Mouse (Mus musculus) heart, embryonic 15.5 days (tissue): ENCODE measurements around the gene Dnm2. TPM values are rescaled to one million over a fixed set of nuclear protein-coding genes. Genes with fewer than 3 reads are reported as not detected.

Experiments
- ATAC-seq: fragments of 200-750 bp; cut with Nextera tagmentation; replicated peaks from 2 replicates; pipeline ENCODE4 v1.8.0; 2017; ENCODE audit warnings: low read depth, moderate TSS enrichment; ENCODE audit not compliant: insufficient number of reproducible peaks, insufficient read depth, low FRiP score
- H3K27ac ChIP-seq: fragments of 300-500 bp; sonication (generic); 2 replicates; pipeline ENCODE4 v1.5.1; 2015; ENCODE audit warnings: mild to moderate bottlenecking, inconsistent platforms
- H3K27me3 ChIP-seq: fragments of 300-500 bp; sonication (generic); 2 replicates; pipeline ENCODE4 v1.6.1; 2015; ENCODE audit warnings: inconsistent platforms
- H3K36me3 ChIP-seq: fragments of 300-500 bp; sonication (generic); 2 replicates; pipeline ENCODE4 v1.6.1; 2015; ENCODE audit warnings: mild to moderate bottlenecking, inconsistent platforms
- H3K4me1 ChIP-seq: fragments of 300-500 bp; sonication (generic); replicated peaks from 2 replicates; pipeline ENCODE4 v1.6.1; 2015; ENCODE audit warnings: inconsistent platforms
- H3K4me2 ChIP-seq: fragments of 300-500 bp; sonication (generic); 2 replicates; pipeline ENCODE4 v1.6.1; 2015; ENCODE audit warnings: inconsistent platforms, mild to moderate bottlenecking, moderate library complexity
- H3K4me3 ChIP-seq: fragments of 300-500 bp; sonication (generic); 2 replicates; pipeline ENCODE4 v1.5.1; 2015; ENCODE audit warnings: mild to moderate bottlenecking, inconsistent platforms
- H3K9ac ChIP-seq: fragments of 300-500 bp; sonication (generic); 2 replicates; pipeline ENCODE4 v1.6.1; 2015; ENCODE audit warnings: mild to moderate bottlenecking, inconsistent platforms
- H3K9me3 ChIP-seq: fragments of 300-500 bp; sonication (generic); replicated peaks from 2 replicates; pipeline ENCODE4 v1.6.1; 2016; ENCODE audit warnings: inconsistent platforms
- WGBS: fragments of 180-500 bp; shearing (Covaris S2); methylation state at CpG from one replicate; pipeline ENCODE4 v1.1.7; 2015; ENCODE audit warnings: mixed read lengths; 5-methylcytosine and 5-hydroxymethylcytosine counted together
- polyA plus RNA-seq: library from polyadenylated mRNA; unstranded; fragments of >200 nt; fragmentation: Nextera tagmentation; extraction: Ambion mirVana; gene quantifications from 2 replicates; pipeline ENCODE4 v1.2.1, GENCODE M21; 2015

Dnm2 gene
- polyA plus RNA-seq, 1 experiment from 2014 or later = 60.0 TPM

DNA sequence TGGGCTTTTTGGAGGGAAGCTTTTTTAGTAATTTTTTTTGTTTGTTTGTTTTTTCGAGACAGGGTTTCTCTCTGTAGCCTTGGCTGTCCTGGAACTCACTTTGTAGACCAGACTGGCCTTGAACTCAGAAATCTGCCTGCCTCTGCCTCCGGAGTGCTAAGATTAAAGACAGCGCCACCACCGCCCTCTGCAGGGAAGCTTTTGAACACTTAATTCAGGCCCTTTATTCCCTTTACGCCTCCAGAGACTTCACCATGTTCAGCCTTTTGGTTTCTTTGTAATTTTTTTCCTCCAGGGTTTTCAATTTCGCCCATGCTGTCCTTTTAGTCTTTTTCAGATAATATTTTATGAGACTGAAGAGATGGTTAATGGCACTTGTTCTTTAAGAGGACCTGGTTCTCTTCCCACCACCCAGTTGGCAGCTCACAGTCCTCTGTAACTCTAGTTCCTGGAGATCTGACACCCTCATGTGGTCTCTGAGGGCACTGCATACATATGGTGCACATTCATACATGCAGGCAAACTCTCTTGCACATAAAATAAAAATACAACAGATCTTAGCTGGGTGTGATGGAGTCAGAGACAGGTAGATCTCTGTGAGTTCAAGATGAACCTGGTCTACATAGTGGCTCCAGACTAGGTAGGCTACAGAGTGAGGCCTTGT, 20.5 kb downstream of the Dnm2 start:
- no peak overlapping the region for H3K4me2 ChIP-seq
- H3K27me3 ChIP-seq = no peaks in the 10 kb centered on the region
- H3K4me3 ChIP-seq = no peak overlapping the region
- H3K4me1 ChIP-seq = peaks cover 5% of the 10 kb centered on the region; the same call in 1 of the 2 replicates
- ATAC-seq = no peak
- H3K9me3 ChIP-seq = no peaks in the 10 kb centered on the region
- H3K27ac ChIP-seq = no peak overlapping the region
- H3K36me3 ChIP-seq = no peaks in the 10 kb centered on the region; the same call in 1 of the 2 replicates
- no peak overlapping the region for H3K9ac ChIP-seq
- 93% methylated on average over 6 of the region's 6 CpGs for WGBS

DNA sequence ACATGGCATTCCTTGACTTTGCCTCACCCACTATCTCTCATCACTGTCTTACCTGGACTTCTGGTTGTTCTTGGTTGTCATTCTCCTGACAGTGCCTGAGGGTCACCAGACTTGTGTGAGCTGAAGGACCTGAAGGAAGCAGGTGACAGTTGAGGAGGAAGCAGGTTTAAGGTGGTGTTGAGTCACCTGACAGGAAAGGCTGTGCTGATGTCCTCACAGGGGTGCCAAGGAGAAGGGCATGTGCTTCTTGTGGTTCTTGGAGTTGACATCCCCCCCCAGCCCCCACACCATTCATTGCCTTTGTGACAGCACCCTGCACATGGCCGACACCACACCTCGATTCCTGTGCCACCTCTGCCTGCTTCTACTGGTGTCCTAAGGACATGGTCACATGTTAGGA, 23.1 kb downstream of the Dnm2 start:
- 79% methylated on average over 2 of the region's 2 CpGs for WGBS
- Histone ChIP-seq H3K36me3 (no peaks in the 10 kb centered on the region; the same call in 1 of the 2 replicates), H3K27ac (no peak overlapping the region), H3K4me1 (peaks cover 27% of the 10 kb centered on the region), H3K27me3 (no peaks in the 10 kb centered on the region), H3K9ac (no peak overlapping the region), H3K4me3 (no peak overlapping the region), H3K4me2 (no peak overlapping the region), H3K9me3 (no peaks in the 10 kb centered on the region)
- no peak for ATAC-seq

DNA sequence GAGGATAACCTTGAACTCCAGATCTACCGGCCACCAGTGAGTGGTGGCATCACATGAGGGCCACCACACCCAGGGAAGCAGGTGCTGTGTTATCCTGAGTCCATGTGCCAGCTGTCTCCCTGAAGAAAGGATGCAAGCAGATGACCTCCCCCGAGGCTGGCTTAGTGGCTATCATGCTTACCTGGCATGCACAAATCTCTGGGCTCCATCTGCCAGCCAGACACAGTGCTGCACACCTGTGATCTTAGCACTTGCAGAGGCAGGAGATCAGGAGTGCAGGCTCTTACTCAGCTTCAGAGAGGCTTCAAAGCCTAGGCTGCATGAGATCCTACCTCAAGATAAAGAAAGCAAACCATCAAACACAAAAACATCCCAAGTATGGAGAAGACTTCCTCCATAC, 25.0 kb downstream of the Dnm2 start:
- Histone ChIP-seq H3K9me3 (no peaks in the 10 kb centered on the region), H3K27me3 (no peaks in the 10 kb centered on the region), H3K36me3 (no peaks in the 10 kb centered on the region; the same call in 1 of the 2 replicates), H3K4me1 (peaks cover 33% of the 10 kb centered on the region), H3K27ac (no peak overlapping the region), H3K4me3 (no peak overlapping the region), H3K4me2 (no peak overlapping the region), H3K9ac (no peak overlapping the region)
- no peak for ATAC-seq
- 63% methylated on average over 2 of the region's 2 CpGs for WGBS

DNA sequence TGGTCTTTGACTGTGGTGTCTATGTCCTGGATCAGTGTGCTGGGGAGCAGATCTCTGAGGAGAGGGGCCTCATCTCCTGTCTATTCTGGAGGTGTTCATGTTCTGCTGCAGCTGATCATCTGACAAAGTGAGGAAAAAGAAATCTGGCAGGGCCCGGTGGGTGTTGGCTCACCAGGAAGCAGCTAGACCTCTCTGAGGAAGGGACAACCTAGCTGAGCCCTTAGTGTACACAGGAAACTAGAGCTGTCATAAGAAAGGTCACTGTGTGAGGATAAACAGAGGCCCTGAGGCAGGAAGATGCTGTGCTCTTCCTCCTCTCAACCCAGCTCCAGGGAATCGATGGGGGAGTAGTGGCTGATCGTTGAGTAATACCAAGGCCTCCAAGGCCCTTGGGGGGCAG, 25.6 kb downstream of the Dnm2 start:
- Histone ChIP-seq H3K27me3 (no peaks in the 10 kb centered on the region), H3K9ac (no peak overlapping the region), H3K4me2 (no peak overlapping the region), H3K36me3 (no peaks in the 10 kb centered on the region; the same call in 1 of the 2 replicates), H3K9me3 (no peaks in the 10 kb centered on the region), H3K4me3 (no peak overlapping the region), H3K4me1 (peaks cover 33% of the 10 kb centered on the region), H3K27ac (peak overlapping the region; percentile 13; the same call in 1 of the 2 replicates)
- 57% methylated on average over 3 of the region's 3 CpGs for WGBS
- ATAC-seq = no peak

DNA sequence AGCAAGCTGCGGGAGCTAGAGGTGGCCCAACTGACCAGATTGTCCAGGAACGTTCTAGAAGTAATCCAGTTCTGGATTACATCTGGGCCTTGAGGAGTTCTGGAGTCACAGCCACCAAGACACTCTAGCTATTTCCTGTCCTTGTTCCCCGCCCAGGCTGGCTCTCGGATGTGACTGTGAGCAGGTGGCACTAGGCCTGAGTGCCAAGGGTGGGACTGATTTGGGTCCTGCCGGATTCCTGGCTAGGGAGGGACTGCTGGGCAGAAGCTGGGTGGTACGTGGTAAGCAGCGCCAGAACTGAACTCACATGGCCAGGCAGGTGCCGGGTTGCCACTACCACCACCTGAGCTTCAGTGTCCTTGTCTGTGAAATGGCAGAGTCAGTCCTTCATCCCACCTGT, 26.7 kb downstream of the Dnm2 start:
- 77% methylated on average over 8 of the region's 8 CpGs for WGBS
- peak overlapping the region; percentile 31 for H3K27ac ChIP-seq
- H3K27me3 ChIP-seq = no peaks in the 10 kb centered on the region
- H3K36me3 ChIP-seq = no peaks in the 10 kb centered on the region
- peaks cover 33% of the 10 kb centered on the region for H3K4me1 ChIP-seq
- no peak for ATAC-seq
- no peak overlapping the region for H3K4me3 ChIP-seq
- no peak overlapping the region for H3K4me2 ChIP-seq
- H3K9ac ChIP-seq = no peak overlapping the region
- no peaks in the 10 kb centered on the region for H3K9me3 ChIP-seq

DNA sequence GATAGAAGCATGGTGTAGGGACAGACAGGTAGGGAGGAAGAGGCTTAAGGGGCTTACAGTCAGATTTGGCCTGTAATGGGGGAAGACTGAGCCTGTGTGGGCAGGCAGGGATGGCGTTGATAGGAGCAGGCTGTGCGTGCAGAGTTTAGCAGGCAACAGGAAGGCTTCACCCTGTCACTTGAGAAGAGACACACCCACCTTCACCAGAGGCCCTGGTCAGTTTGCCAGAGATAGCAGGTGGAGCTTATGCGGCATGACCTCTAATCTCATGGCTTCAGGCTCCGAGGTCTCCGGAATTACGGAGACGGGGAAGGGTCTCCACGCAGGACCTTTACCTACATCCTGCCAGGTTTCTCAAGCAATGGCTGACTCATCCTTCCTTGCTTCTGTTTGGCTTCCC, 27.2 kb downstream of the Dnm2 start:
- H3K9ac ChIP-seq = no peak overlapping the region
- ATAC-seq = no peak
- WGBS = 25% methylated on average over 8 of the region's 8 CpGs
- H3K4me2 ChIP-seq = no peak overlapping the region
- H3K27ac ChIP-seq = peak overlapping the region; percentile 31
- no peaks in the 10 kb centered on the region for H3K27me3 ChIP-seq
- H3K4me3 ChIP-seq = no peak overlapping the region
- H3K36me3 ChIP-seq = no peaks in the 10 kb centered on the region
- peaks cover 33% of the 10 kb centered on the region for H3K4me1 ChIP-seq
- H3K9me3 ChIP-seq = no peaks in the 10 kb centered on the region

DNA sequence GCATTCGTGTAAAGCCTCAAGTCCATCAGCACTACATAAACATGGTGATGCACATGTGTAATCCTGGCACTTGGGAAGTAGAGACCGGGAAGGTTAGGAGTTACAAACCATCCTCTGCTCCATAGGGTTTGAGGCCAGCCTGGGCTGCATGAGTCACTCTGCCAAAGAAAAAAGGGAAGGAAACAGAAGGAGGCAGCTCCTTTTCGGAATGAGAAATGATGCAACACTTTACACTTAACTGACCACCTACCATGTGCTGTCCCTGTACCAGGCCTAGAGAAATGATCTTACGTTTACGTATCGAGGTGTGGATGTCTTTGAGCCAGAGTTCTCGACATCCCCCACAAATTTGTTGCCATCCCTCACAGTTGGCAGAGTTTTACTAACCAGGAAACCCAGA, 28.3 kb downstream of the Dnm2 start:
- H3K27ac ChIP-seq = 0 out of 2 replicates have a peak overlapping the region, but pooled peaks have one; percentile 18
- no peak for ATAC-seq
- no peak overlapping the region for H3K9ac ChIP-seq
- H3K36me3 ChIP-seq = no peaks in the 10 kb centered on the region
- H3K4me2 ChIP-seq = no peak overlapping the region
- H3K9me3 ChIP-seq = no peaks in the 10 kb centered on the region
- no peak overlapping the region for H3K4me3 ChIP-seq
- 82% methylated on average over 7 of the region's 7 CpGs for WGBS
- peaks cover 33% of the 10 kb centered on the region for H3K4me1 ChIP-seq
- no peaks in the 10 kb centered on the region for H3K27me3 ChIP-seq

- 66% methylated on average over 2 of the region's 2 CpGs for WGBS
- no peak for ATAC-seq
- H3K4me3 ChIP-seq = no peak overlapping the region
- H3K4me2 ChIP-seq = no peak overlapping the region
- no peaks in the 10 kb centered on the region for H3K9me3 ChIP-seq
- no peak overlapping the region for H3K9ac ChIP-seq
- peaks cover 35% of the 10 kb centered on the region for H3K4me1 ChIP-seq
- H3K27ac ChIP-seq = 0 out of 2 replicates have a peak overlapping the region, but pooled peaks have one; percentile 18
- H3K36me3 ChIP-seq = no peaks in the 10 kb centered on the region
- H3K27me3 ChIP-seq = no peaks in the 10 kb centered on the region
Measured at GRCm38 (mm10) chr9:21453459-21453858, 28.8 kb downstream of the Dnm2 start.

GRCm38 (mm10) chr9:21454556-21454955, 29.8 kb downstream of the Dnm2 start:
- no peaks in the 10 kb centered on the region for H3K27me3 ChIP-seq

GRCm38 (mm10) chr9:21455103-21455770, 30.5 kb downstream of the Dnm2 start:
- no peaks in the 10 kb centered on the region for H3K9me3 ChIP-seq
- 66% methylated on average over 4 of the region's 4 CpGs for WGBS
- no peak for ATAC-seq
- no peak overlapping the region for H3K9ac ChIP-seq
- H3K4me3 ChIP-seq = no peak overlapping the region
- H3K4me2 ChIP-seq = no peak overlapping the region
- H3K27me3 ChIP-seq = no peaks in the 10 kb centered on the region
- peaks cover 30% of the 10 kb centered on the region for H3K4me1 ChIP-seq
- no peak overlapping the region for H3K27ac ChIP-seq
- H3K36me3 ChIP-seq = no peaks in the 10 kb centered on the region

More at GRCm38 (mm10) chr9:21454556-21454955, 29.8 kb downstream of the Dnm2 start:
- peaks cover 33% of the 10 kb centered on the region for H3K4me1 ChIP-seq
- H3K36me3 ChIP-seq = no peaks in the 10 kb centered on the region
- H3K4me2 ChIP-seq = no peak overlapping the region
- WGBS = 49% methylated on average over 4 of the region's 4 CpGs
- no peak for ATAC-seq
- H3K9ac ChIP-seq = no peak overlapping the region
- no peak overlapping the region for H3K27ac ChIP-seq
- H3K9me3 ChIP-seq = no peaks in the 10 kb centered on the region
- no peak overlapping the region for H3K4me3 ChIP-seq

GRCm38 (mm10) chr9:21456246-21456929, 31.7 kb downstream of the Dnm2 start:
- no peaks in the 10 kb centered on the region for H3K27me3 ChIP-seq

More at GRCm38 (mm10) chr9:21456246-21456929, 31.7 kb downstream of the Dnm2 start:
- H3K27ac ChIP-seq = no peak overlapping the region
- no peaks in the 10 kb centered on the region for H3K9me3 ChIP-seq
- H3K36me3 ChIP-seq = no peaks in the 10 kb centered on the region
- H3K9ac ChIP-seq = no peak overlapping the region
- WGBS = 85% methylated on average over 7 of the region's 7 CpGs
- no peak overlapping the region for H3K4me2 ChIP-seq
- H3K4me3 ChIP-seq = no peak overlapping the region
- no peak for ATAC-seq
- H3K4me1 ChIP-seq = peaks cover 22% of the 10 kb centered on the region
